Mouse (Mus musculus) gastrocnemius, adult 2 months (tissue): Measurements from ENCODE around the gene Kazald1. TPM values are rescaled to one million over a fixed set of nuclear protein-coding genes. Genes with fewer than 3 reads are reported as not detected.

Experiments
- DNase-seq: peaks from one replicate; pipeline ENCODE4 v3.0.0; 2022
- H3K27ac ChIP-seq: fragments of 200-600 bp; 2 replicates; pipeline ENCODE4 v1.8.1; 2022; ENCODE audit warnings: mild to moderate bottlenecking
- H3K4me3 ChIP-seq: fragments of 200-600 bp; 2 replicates; pipeline ENCODE4 v1.8.1; 2022; ENCODE audit warnings: mild to moderate bottlenecking, moderate library complexity
- CTCF ChIP-seq: fragments of 200-600 bp; IDR thresholded peaks from 2 replicates; pipeline ENCODE4 v1.8.1; 2022; ENCODE audit warnings: antibody characterized with exemption, mild to moderate bottlenecking, moderate library complexity
- intact Hi-C: fragments of 180-260 bp; cut with DNase I; formaldehyde crosslinking; loops from one replicate; pipeline ENCODE4 v1.15.1; 2025
- total RNA-seq, 2 experiments: library from RNA; stranded (reverse); gene quantifications; 2 replicates each; pipeline ENCODE4 v1.2.3; 2021

The Kazald1 gene
- total RNA-seq, 2 experiments from 2014 or later, result 4.2 to 5.9 TPM

DNA sequence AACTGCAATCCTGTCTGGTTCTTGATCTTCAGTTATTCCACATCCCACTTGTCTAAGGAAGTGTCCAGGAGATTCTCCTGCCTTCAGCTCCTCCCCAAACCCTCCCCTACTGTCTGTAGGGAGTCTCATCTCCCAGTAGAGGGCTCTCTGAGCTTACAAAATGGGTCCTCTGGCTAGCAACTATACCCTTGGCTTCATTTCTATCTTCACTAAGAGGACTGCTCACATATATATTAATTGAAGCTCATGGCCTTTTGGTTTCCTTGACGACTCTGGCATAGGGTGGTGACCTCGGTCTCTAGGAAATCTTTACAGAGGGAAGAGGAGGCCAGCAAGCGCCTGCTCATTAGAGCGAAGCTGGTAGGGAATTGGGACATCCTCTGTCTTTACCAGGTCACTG, 18.7 kb upstream of the Kazald1 start:
- Histone ChIP-seq H3K4me3 (peak overlapping the region; percentile 40; the same call in 1 of the 2 replicates), H3K27ac (peak overlapping the region; percentile 95)
- TF ChIP-seq CTCF, result peak; percentile 83
- no peak for DNase-seq
- intact Hi-C loops, result no loop called here

- intact Hi-C loops, result no loop called here
- Histone ChIP-seq H3K4me3 (peak overlapping the region; percentile 79), H3K27ac (peak overlapping the region; percentile 95)
- DNase-seq, result no peak
- no peak for TF ChIP-seq CTCF
Observed at GRCm38 (mm10) chr19:45056908-45057698, 17.9 kb upstream of the Kazald1 start.

- Histone ChIP-seq H3K27ac (peak overlapping the region; percentile 95), H3K4me3 (peak overlapping the region; percentile 79)
- intact Hi-C loops, result loop anchor here (2.0 kb wide), 2 partner anchors 15 to 41 kb away; no protein-coding TSS in a partner anchor
- peak; percentile 68 for DNase-seq
- no peak for TF ChIP-seq CTCF
Observed at GRCm38 (mm10) chr19:45057724-45058112, 17.3 kb upstream of the Kazald1 start.

DNA sequence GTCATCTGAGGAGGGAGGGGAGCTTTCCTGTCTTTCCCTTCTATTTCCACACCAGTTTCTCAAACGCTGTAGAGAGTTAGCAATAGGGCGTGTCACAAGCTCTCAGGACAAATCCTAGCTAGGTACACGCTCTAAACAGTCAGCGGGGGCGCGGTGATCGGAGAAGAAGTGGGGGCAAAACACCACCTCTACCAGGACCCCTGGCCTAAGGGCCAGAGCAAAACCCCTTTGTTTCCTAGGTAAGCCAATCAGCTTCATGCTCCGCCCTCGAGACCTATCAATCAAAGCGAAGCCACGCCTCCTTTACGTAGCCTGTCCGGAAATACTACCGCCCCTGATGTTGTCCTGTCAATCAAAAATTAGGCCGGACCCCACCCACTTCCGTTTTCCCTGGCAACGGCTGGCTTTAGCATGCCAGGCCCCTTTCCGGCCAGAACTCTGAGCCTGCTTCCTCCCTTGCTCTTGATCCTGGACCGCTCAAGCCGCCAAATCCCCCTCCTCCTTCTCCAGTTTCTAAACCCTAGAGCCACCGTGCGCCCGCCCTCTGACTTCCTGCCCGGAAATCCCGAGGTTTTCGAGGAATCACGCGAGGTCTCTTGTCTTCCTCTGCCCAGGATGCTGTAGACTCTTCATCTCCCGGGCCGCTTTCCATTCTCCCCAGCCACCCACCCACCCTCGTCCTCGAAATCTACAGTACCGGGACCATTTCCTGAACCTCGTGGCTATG, 16.8 kb upstream of the Kazald1 start:
- TF ChIP-seq CTCF, result no peak
- DNase-seq, result peak; percentile 93
- H3K27ac ChIP-seq, result peak overlapping the region; percentile 95
- intact Hi-C loops, result loop anchor here (2.0 kb wide), 2 partner anchors 15 to 41 kb away; no protein-coding TSS in a partner anchor
- peak overlapping the region; percentile 79 for H3K4me3 ChIP-seq

- DNase-seq, result no peak
- peak overlapping the region; percentile 95 for H3K27ac ChIP-seq
- H3K4me3 ChIP-seq, result peak overlapping the region; percentile 79
- TF ChIP-seq CTCF, result no peak
- intact Hi-C loops, result loop anchor here (2.0 kb wide), 2 partner anchors 14 to 42 kb away; no protein-coding TSS in a partner anchor
Observed at GRCm38 (mm10) chr19:45058841-45059240, 16.2 kb upstream of the Kazald1 start.

- intact Hi-C loops, result loop anchor here (1.0 kb wide), 1 partner anchor 26 kb away; no protein-coding TSS in a partner anchor
- Histone ChIP-seq H3K27ac (no peak overlapping the region), H3K4me3 (no peak overlapping the region)
- peak; percentile 79 for TF ChIP-seq CTCF
- DNase-seq, result peak; percentile 76
Observed at GRCm38 (mm10) chr19:45063565-45064292, 11.3 kb upstream of the Kazald1 start.

- H3K4me3 ChIP-seq, result no peak overlapping the region
- intact Hi-C loops, result no loop called here
- no peak for TF ChIP-seq CTCF
- H3K27ac ChIP-seq, result no peak overlapping the region
- no peak for DNase-seq
Observed at GRCm38 (mm10) chr19:45065226-45065625, 9.8 kb upstream of the Kazald1 start.

DNA sequence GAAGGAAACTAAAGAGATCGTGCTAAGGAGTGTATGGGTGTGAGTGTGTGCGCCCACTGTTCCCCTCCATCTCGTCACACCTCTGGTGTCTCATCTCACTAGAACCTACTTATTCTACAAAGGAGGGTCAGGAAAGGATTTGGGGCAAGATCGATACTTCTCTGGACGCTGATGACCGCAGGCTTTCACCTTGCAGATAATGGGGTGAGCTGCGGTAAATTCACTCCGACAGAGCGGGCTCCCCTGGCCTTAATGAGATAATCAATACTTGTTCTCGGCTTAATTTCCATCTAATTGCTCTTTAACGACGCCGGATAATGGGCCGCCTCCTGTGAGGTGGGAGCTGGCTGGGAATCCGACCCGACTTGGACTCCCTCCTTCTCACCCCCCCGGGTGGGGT, 7.9 kb upstream of the Kazald1 start:
- intact Hi-C loops, result no loop called here
- DNase-seq, result no peak
- no peak for TF ChIP-seq CTCF
- H3K27ac ChIP-seq, result no peak overlapping the region
- no peak overlapping the region for H3K4me3 ChIP-seq

DNA sequence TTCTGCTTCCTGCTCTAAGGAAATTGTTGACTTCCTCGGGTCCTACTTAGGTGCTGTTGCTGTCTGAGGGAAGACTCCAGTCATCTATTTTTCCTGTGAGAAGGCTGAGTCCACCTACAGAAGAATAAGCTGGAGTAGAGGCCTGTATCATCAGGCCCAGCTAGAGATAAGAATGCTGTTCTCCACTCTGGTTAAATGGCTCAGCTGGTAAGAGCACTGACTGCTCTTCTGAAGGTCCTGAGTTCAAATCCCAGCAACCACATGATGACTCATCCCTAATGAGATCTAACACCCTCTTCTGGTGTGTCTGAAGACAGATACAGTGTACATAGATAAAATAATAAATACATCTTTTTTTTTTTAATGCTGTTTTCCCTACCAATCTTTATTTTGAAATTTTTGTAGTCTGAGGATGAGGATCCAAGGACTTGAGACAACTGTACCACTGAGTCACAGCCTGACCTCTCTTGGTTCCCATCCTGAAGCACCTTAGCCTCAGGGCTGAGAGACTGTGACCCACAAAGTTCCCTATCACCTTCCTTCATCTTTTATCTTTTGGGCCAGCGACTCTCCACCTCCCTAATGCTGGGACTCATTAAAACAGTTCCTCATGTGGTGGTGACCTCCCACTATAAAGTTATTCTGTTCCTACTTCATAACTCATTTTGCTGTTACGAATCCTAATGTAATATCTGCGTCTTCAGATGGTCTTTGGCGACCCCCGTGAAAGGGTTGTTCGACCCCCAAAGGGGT, 7.1 kb upstream of the Kazald1 start:
- no peak for TF ChIP-seq CTCF
- no peak for DNase-seq
- Histone ChIP-seq H3K27ac (no peak overlapping the region), H3K4me3 (no peak overlapping the region)
- intact Hi-C loops, result no loop called here

DNA sequence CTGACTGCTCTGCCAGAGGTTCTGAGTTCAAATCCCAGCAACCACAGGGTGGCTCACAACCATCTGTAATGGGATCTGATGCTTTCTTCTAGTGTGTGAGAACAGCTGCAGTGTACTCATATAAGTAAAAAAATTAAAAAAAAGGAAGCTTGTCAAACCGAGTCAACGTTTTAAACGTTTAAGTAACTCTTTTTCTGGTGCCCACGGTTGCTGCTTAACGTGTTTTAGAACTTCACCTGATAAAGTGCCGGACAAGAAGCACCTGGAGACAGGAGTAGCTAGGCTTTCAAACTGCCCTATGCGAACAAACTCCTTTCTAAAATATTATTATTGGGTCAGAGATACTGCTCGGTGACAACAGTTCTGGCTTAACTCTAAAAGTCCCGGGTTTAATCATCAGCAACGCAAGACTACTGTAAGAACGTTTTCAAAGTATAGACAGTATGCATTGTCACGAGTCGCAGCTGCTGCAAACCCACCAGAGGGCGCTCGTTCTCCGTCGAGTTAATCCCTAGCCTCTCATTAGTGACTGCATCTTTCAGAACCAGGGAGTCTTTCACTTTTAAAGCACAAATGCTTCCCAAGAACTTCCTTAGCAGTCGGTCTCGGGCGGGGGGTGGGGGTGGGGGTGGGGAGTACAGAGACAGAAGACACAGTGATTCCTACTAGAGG, 1.0 kb upstream of the Kazald1 start:
- peak; percentile 81 for TF ChIP-seq CTCF
- H3K4me3 ChIP-seq, result peak overlapping the region; percentile 88
- peak; percentile 91 for DNase-seq
- intact Hi-C loops, result loop anchor here (2.0 kb wide), 1 partner anchor 15 kb away; no protein-coding TSS in a partner anchor
- H3K27ac ChIP-seq, result peak overlapping the region; percentile 99

DNA sequence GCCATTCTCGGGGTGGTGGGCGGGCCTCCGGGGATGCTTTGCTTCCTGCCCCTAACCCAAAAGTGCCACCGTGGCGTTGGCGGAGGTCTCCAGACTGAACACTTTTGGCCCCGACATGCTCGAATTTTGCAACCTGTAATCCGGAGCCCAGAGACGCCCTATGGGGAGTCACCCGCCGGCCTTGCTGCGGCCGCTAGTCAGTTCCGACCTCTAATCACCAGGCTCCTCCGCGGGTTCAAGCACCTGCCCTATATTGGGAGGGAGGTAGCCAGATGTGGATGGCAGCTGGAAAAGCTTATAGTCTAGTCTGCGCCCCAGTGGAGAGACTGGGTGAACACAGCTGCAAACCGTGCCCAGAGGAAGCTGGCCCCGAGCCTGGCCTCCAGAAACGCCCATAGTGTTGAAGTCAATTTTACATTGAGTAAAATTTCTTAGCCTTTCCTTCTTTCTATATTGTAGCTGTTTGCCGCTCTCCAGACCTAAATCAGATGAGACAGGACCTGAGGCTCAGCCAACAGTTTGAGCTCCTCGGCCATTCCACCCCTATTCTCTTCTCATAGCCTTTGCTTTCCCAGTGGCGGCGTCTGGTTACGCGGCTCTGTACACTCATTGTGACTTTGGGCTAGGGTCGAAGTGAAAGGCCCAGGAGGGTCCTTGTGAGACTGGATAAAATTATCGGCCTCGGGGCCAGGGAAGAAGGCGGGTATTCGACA, 438 bp downstream of the Kazald1 start:
- peak; percentile 48 for DNase-seq
- peak overlapping the region; percentile 99 for H3K27ac ChIP-seq
- intact Hi-C loops, result no loop called here
- peak overlapping the region; percentile 88 for H3K4me3 ChIP-seq
- peak; percentile 16; the same call in 1 of the 2 replicates for TF ChIP-seq CTCF
